Mouse (Mus musculus): ENCODE results near the gene Cyp2b19.
A peak's percentile ranks its signal among the peaks of the same experiment; 100 is the strongest.
"Not testable (repeated sequence)": the region's sequence is repeated elsewhere in the genome, so short reads cannot be mapped to it uniquely, and the experiment has no call there.

Cyp2b19 gene

DNA sequence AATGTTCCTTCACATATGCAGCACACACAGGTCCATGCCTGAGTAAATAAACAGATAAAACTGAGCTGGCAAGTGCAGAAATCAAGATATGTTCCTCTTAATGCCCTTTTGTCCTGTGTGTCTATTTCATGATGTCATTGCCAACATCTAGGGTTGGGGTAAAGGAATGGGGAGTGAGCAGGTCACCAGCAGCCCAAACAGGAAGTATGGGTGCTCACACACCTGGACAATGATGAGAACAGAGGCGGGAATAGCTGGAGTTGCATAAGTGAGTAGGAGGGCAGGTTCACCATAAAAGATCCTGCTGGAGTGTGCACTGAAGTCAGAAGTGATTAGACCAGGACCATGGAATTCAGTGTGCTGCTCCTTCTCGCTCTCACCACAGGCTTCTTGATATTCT lies at the start of gene Cyp2b19:
Gene Cyp2b19, plus strand, starts transcription at position 301 of the 400 bp plus-strand sequence.
- no peak for DNase-seq (ENCODE audit: low spot score)

DNA sequence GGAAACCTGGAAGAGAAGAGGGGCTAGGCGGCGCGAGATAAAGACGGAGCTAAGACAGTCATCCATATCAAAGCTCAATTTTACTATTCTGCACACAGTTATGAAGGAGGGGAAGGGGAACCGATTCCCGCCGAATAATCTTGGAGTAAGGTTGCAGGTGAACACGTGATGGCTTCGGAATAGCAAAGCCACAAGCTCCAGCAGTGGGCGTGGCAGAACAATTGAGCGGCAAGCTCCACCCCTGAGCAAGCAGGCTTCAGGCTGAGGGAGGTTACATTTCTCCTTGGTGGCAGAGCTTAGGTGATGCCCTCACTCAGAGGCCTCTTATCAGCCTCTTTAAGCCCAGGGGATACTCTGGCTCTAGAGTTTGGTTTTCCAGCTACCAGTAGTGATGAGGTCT lies 45.9 kb upstream of the Cyp2b19 start:
- DNase-seq (ENCODE audit: low spot score) = no peak

DNA sequence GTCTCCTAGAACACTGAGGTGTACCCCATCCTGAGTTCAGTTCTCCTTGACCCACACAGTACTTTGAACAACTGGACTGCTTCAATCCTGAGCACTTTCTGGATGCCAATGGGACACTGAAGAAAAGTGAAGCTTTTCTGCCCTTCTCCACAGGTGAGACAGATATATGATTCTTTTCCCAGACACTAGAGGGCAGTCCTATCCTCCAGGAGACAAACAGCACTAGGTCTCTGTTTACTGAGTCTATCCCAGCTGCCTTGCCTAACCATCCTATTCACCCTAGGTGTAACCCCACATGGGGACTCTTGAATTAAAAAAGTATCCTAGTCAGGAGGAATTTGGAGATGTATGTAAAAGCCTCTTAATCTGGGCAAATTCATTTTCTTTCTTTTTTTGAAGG lies 18.0 kb upstream of the Cyp2b19 start:
- peak; percentile 5 for DNase-seq (ENCODE audit: low spot score)

DNA sequence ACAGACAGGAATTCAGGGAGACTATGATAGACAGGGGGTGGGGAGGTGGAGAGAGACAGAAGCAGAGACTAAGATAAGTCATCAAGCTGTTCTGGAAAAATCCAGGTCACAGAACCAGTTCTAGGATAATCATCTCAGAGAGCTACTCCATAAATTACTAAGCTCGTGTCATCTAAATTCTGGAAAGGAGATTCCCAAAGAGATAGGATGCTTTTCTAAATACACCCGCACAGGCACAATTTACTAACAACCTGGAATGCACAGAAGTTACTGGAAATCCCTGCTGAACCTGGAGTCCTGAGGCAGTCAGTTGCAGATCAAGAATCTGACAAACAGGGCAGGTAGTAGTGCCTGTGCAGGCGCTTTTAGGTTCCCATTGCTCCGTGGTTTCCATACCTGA lies 13.0 kb upstream of the Cyp2b19 start:
- DNase-seq (ENCODE audit: low spot score) = no peak

DNA sequence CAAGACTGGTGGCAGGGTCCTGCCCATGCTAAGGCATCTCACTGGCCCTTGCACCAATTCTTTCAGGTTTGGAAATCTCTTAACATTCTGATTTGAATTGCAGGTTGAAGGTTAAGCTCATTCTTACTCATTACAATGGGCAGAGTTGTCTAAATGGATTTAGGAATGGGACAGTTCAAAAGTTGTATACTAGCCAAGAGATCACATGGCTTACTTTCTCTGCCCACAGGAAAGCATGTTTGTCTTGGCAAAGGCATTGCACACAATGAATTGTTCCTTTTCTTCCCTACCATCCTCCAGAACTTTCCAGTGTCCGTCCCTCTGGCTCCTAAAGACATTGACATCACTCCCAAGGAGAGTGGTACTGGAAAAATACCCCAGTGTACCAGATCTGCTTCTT lies 11.5 kb upstream of the Cyp2b19 start:
- peak; percentile 2 for DNase-seq (ENCODE audit: low spot score)

DNA sequence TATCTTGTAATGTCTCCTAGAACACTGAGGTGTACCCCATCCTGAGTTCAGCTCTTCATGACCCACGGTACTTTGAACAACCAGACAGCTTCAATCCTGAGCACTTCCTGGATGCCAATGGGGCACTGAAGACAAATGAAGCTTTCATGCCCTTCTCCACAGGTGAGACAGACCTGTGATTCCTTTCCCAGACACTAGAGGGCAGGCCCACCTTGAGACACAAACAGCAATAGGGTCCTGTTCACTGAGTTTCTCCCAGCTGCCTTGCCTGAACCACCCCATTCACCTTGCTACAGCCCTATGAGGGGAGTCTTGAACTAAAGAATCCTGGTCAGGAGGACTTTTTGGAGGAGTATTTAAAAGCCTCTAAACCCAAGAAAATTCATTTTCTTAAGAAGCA lies 10.1 kb downstream of the Cyp2b19 start:
- DNase-seq (ENCODE audit: low spot score) = peak; percentile 3

DNA sequence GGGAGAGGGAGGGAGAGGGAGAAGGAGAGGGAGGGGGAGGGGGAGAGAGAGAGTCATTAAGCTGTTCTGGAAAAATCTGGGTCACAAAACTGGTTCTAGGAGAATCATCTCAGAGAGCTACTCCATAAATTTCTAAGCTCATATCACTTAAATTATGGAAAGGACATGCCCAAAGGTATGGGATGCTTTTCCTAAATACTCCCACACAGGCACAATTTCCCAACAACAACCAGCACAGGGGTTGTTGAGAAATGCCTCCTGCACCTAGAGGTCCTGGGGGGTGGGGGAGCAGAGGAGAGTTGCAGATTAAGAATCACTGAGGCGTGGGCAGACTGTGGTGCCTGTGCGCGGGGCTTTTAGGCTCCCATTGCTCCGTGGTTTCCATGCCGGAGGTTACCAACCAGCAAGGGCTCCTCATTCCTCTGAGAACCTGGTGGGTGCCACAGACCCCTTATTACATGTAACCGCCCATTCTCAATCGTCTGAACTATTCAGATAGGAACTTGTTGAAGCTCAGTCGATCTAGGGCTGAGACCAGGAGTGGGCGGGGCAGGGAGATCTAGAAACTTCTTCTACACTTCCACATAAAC lies 13.0 kb downstream of the Cyp2b19 start:
- no peak for DNase-seq (ENCODE audit: low spot score)

DNA sequence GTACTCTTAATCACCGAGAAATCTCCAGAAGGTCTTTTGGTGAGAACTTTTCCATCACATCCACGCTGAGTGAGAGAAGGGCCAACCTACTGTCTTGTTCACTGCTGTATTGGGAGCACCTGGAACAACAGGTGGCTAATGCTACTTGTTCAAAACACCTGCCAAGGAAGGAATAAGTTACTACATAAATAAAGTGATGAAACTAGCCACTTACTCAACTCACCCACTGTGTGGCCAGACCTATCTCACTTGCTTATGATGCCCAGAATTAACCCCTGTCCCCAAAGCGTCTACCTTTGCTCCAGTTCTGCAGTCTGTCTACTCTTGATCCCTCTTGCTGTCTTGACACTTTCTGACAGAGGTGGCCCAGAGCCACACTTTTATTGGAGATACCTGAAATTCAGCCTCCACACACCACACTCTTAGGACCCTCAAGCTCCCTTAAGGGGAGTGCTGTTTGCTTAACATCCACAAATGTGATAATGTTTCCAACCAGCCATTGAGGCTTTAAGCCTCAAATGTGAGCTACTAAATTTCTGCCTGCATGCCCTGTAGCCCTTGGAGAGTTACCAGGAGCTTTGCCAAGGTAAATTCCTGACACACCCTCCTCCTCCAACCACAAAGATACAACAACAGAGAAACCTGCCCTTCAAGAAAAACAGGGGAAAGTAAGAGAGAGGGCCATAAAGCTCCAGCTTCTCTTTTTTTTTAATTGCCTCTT lies 16.1 kb downstream of the Cyp2b19 start:
- DNase-seq (ENCODE audit: low spot score) = no peak

DNA sequence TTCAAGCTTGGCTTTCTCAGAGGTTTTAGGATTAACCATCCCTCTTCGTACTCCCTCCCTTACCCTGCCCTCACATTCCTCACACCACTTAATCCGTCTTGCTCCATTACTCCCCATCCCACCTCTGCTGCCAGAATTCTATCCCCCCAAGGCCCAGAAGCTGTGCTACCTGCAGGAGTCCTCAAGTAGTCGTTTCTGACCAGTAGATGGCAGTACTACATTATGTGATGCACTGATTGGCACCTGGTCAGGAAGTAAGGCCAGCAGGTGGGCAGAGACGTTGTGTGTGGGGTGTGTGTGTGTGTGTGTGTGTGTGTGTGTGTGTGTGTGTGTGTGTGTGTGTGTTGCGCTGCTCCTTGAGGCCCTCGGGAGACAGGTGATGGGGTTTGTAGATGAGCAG lies 18.9 kb downstream of the Cyp2b19 start:
- peak; percentile 25 for DNase-seq (ENCODE audit: low spot score)

DNA sequence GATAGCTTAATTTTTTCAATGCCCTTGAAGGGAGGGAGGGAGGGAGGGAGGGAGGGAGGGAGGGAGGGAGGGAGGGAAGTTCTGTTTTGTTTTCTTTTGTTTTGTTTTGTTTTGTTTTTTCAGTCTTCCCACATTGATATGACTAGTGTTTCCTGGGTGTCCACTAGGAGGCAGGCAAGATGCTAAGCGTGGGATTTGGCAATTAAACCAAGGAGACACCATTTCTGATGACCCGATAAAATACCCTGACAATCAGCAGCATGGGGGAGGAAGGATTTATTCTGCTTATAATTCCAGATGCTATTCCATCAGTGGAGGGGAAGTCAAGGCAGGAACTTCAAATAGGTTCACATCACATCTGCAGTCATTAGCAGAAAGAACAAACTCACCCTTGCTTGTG lies 20.9 kb downstream of the Cyp2b19 start:
- peak; percentile 11 for DNase-seq (ENCODE audit: low spot score)

DNA sequence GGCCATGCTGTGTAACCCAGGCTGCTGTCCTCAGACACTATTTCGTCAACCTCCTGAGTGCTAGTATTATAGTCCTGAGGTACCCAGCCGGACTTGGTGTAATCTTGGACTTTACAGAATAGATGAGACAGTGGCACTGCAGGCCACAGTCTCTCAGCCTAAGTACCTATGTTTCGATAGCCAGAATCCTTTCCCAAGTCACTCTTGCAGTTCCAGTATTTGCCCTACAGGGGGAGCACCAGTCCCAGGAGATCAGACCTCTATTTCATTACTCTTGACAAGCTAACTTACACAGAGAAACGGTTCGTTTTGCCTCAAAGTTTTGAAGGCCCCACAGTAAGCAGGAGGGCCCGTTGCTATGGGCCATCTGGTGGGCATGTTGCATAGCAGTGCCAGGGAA lies 21.5 kb downstream of the Cyp2b19 start:
- peak; percentile 68 for DNase-seq (ENCODE audit: low spot score)

DNA sequence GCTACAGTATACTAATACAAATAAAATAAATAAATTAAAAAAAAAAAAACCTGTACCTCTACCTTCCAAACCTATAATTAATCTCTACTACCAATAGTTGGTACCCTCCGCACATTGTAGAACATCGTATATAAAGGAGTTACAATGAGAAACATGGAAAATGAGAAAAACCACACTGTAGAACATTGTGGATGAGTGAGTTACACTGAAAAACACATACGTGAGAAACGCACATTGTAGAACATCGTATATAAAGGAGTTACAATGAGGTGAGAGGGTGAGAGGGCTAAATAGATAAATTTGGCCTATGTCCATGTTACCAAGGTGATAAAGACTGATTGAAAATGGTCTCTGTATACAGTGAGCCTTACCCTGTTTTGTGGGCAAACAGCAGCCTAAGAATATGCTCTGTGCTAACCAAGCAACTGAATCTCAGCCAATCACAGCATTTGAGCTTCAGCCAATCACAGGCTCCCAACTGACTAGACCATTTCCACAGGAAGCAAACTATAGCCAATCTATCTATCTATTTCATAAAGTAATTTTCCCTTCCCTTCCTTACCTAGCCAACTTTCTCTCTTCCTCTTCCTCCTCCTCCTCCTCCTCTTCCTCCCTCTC lies 23.0 kb downstream of the Cyp2b19 start:
- DNase-seq (ENCODE audit: low spot score) = peak; percentile 2

DNA sequence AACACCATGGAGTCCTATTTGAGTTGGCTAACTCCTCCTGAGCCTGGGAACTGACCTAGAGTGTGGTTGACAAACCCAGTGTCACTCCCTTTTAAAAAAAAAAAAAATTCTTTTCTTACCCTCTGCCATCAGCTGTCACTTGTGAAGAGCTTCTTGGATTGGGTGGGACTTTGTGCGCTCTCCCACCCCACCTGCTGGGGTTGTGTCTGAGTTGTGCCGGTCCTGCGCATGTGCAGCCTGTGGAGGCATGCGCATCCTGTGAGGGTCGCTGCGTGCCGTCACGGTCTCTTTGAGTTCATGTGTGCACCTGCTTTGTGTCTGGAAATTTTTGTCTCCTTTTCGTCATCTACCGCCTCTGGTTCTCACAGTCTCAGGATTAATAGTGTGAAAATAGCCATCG lies 23.6 kb downstream of the Cyp2b19 start:
- no peak for DNase-seq (ENCODE audit: low spot score)

DNA sequence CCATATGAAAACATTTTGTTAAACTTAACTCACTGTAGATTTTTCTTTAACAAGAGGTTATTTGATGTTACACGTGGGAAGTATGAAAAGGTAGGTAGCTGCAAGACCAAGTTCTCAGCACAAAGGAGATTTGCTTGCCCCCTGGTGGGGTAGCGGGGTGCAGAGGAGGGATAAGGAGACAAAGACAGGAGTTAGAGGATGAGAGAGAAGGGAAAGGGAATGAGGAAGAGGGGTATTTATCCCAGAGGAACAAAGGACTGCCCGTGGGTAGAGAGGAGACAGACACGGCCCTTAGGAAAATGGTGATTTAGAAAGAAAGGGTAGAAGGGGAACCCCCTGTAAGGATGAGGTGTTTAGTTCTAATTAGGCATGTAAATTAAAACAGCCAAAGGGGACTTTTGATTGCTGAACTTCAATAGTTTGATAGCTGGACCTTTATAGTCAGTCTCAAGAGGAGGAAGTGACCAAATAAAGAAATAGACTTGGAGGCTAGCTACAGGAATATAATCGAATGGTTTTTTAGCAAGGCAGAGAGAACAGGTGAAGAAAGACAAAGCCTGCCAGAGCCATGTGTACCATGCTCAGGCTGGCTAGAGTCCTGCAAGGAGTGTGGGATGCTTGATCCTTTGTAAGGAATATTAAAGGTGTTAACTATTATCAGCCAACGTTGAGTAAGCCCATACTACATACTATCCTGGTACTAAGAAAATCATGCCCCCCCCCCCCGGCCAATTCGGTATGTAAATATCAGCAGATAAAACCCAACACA lies 24.2 kb downstream of the Cyp2b19 start:
- DNase-seq (ENCODE audit: low spot score) = no peak

DNA sequence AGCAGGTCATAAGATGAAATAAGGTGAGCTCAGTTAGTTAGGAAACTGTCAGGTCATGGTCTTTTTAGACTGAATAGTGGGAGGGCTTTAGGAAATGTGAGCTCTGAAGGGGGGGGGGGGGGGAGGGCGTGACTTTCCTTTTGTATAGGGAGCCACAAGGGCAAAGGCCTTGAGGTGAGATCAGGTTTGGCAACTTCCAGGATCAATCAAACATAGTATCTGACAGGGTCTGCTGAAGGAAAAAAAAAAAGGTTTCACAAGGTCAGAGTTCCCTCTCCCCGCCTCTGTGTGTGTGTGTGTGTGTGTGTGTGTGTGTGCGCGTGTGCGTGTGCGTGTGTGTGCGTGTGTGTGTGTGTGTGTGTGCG lies 24.8 kb downstream of the Cyp2b19 start:
- no peak for DNase-seq (ENCODE audit: low spot score)

DNA sequence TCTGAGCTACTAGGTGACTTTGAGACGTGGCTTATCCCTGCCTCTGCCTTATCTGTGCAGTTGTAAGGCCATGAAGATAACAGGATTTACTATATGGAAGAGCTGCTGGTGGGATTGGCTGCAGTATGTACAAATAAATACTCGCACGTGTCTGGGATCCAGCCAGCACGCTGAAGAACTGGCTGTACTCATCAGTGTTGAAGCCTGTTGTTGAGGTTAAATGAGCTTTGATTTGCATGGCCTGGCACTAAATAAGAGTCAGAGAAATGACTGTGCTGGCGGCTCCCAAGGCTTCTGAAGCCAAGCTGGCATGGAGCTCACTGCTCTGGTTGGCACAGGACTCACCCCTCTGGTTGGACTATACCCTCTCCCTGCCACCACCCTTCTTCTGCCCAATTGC lies 26.2 kb downstream of the Cyp2b19 start:
- DNase-seq (ENCODE audit: low spot score) = peak; percentile 2

DNA sequence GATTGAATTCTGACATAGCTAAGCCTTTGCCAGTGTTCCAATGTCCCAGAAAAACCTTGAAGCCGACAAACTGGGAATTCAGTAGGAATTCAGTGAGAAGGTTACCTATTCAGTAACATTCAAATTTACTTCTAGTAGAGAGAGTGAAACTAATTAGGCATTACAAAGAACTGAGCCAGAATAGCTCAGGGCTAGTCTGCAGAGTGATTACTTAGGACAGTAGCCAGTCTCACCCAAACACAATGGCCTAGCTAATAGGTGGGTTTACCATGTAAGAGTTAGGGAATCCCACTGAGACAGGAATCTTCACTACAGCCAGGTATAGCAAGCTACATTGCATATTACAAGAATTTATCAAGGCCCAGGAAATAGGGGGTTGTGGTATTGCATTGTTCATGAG lies 29.1 kb downstream of the Cyp2b19 start:
- DNase-seq (ENCODE audit: low spot score) = not testable (repeated sequence)

DNA sequence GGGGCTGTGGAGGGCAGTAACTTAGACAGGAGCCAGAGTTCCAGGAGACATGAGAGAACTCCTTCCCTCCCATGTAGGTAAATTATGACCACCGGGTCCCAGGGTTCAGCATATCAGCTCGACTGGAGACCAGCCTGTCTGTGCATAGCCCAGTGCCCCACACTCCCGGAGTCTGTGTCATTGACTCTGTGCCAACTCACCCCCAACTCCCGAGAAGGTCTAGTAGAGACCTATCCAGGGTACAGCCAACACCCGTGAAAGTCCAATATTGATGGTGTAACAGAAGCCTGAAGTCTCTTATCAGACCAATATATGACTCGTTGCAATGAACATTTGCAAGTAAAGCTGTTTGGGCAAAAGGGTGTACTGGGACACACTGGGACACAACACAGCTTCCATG lies 33.0 kb downstream of the Cyp2b19 start:
- no peak for DNase-seq (ENCODE audit: low spot score)

DNA sequence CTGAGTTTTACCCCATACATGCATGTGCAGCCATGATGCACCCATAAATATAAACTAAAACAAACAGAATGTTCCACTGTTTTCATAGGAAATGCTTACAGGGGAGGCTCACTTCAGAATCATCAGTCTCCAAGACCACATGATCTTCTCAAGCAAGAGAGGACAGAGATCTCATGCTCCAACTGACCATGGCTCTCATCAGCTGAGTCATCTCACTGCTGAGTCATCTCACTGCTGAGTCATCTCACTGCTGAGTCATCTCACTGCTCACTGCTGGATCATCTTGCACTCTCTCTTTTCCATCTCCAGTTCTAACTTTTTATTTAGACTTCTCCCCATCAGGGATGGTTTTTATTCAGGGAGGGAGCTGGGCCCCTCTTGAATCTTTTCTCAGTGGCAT lies 43.2 kb downstream of the Cyp2b19 start:
- DNase-seq (ENCODE audit: low spot score) = no peak

DNA sequence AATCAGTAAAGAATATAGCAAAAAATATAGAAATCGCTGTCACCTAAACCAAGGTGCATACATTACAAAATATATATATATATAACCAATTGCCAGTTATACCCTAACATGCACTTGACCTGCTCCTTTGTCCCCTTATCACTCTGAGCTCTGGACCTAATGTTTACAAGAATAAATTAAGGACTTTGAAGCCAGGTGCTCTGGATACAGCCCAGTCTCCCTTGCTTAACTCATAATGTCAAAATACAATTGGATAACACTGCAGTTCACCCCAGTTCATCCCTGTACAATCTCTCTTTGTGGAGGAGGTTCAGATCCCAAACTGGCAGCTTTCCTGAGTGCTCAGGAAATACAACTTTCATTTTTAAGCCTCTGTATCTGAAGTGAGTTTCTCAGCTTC lies 44.1 kb downstream of the Cyp2b19 start:
- no peak for DNase-seq (ENCODE audit: low spot score)

DNA sequence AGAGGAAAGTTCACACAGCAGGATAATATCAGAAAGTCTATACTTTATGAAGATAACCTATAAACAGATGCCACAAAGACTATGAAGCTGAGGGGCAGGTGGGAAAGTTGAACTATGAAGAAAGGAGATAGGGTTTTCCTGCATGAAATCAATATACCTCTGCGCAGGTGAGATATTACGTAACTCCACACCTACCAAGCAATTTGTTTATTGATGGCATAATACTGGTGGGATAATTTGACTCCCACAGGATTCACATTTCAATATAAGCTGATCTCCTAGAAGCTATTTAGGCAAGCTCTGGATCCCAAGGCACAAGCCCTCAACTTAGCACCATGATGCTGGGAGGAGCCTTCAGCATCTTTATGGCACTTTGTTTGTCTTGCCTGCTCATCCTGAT lies 51.6 kb downstream of the Cyp2b19 start, which contains the start of gene Cyp2g1:
Gene Cyp2g1, plus strand, starts transcription at position 301 of the 400 bp plus-strand sequence.
- DNase-seq (ENCODE audit: low spot score) = no peak
